Mouse (Mus musculus) liver, adult 2 months (tissue): ENCODE results near the gene Lama5.

Source experiments
- CTCF ChIP-seq: fragments of 200-500 bp; IDR thresholded peaks from 2 replicates; pipeline ENCODE4 v1.5.1; 2011; ENCODE audit warnings: low read depth, low read length, control low read depth
- POLR2A ChIP-seq: fragments of 200-500 bp; IDR thresholded peaks from 2 replicates; pipeline ENCODE4 v1.6.1; 2011; ENCODE audit warnings: low read length, control low read depth; ENCODE audit not compliant: insufficient read depth; ENCODE audit errors: extremely low read depth

GRCm38 (mm10) chr2:180238591-180238990 lies 12.9 kb upstream of the Lama5 start:
- TF ChIP-seq POLR2A (no peak), CTCF (no peak)
